In the genomic region with DNA sequence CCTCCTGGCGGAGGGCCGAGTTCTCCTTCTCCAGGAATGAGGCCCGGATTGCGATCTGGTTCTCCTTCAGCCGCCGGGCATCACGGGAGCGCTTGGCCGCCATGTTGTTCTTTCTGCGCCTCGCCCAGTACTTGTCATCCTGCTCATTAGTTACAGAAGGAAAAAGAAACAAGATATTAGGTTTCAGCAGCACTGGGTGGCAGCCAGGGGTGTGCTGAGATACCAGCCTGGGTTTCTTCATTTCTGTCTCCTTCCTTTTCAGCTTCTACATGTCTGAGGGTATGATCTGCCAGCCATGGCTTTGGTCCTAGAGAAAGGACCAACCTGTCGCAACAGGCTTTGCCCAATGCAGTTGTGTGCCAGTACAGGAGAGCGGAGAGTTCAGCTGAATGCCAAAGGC, we compare ENCODE assay signal across 15 mouse cellular contexts.
"Had no signal": no experiment of that assay in that cellular context is flagged by ENCODE, and none has a peak within 500 bp of the region (broad histone marks: within the 10 kb centered on the region; RNA-seq: fewer than 3 reads in every experiment).

No protein-coding gene starts in this region.

- H3K9me3 ChIP-seq: limb, embryonic 15.5 days; liver, embryonic 13.5 days; midbrain, embryonic 15.5 days; neural tube, embryonic 13.5 days had no signal

- H3K4me1 ChIP-seq: limb, embryonic 15.5 days; liver, embryonic 13.5 days; neural tube, embryonic 13.5 days had no signal

- H3K4me3 ChIP-seq: left cerebral cortex, adult 2 months; limb, embryonic 15.5 days; liver, embryonic 13.5 days; midbrain, embryonic 15.5 days; neural tube, embryonic 13.5 days had no signal

- DNase-seq: kidney, adult 8-10 months; kidney, postnatal 25 days; liver, embryonic 13.5 days; lung, adult 18-20 months; lung, postnatal 4 days; retina, postnatal 1 day; right cerebral cortex, postnatal 4 days; spleen, adult 18-20 months; thymus, adult 2 months; thymus, postnatal 25 days had no signal

- H3K27ac ChIP-seq: left cerebral cortex, adult 2 months; limb, embryonic 15.5 days; liver, embryonic 13.5 days; midbrain, embryonic 15.5 days; neural tube, embryonic 13.5 days had no signal

- H3K9ac ChIP-seq: limb, embryonic 15.5 days; liver, embryonic 13.5 days; midbrain, embryonic 15.5 days; neural tube, embryonic 13.5 days had no signal

- H3K36me3 ChIP-seq: limb, embryonic 15.5 days; midbrain, embryonic 15.5 days; neural tube, embryonic 13.5 days had no signal

- H3K4me2 ChIP-seq: limb, embryonic 15.5 days; liver, embryonic 13.5 days; midbrain, embryonic 11.5 days; midbrain, embryonic 15.5 days; neural tube, embryonic 13.5 days had no signal

- H3K27me3 ChIP-seq: limb, embryonic 15.5 days; liver, embryonic 13.5 days; midbrain, embryonic 15.5 days; neural tube, embryonic 13.5 days had no signal

- ATAC-seq: midbrain, embryonic 15.5 days had no signal
